Mouse (Mus musculus): ENCODE measurements around the gene Spag7.

Spag7 gene

DNA sequence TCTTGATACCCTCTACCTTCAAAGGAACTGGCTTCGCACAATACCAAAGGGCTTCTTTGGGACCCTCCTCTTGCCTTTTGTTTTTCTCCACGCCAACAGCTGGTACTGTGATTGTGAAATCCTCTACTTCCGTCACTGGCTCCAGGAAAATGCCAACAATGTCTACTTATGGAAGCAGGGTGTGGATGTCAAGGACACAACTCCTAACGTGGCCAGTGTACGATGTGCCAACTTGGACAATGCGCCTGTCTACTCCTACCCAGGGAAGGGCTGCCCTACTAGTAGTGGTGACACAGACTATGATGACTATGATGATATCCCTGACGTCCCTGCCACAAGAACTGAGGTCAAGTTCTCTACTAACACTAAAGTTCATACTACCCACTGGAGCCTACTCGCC is 29.2 kb downstream of the Spag7 start:
- DNase-seq (ENCODE audit: low spot score) = no peak

DNA sequence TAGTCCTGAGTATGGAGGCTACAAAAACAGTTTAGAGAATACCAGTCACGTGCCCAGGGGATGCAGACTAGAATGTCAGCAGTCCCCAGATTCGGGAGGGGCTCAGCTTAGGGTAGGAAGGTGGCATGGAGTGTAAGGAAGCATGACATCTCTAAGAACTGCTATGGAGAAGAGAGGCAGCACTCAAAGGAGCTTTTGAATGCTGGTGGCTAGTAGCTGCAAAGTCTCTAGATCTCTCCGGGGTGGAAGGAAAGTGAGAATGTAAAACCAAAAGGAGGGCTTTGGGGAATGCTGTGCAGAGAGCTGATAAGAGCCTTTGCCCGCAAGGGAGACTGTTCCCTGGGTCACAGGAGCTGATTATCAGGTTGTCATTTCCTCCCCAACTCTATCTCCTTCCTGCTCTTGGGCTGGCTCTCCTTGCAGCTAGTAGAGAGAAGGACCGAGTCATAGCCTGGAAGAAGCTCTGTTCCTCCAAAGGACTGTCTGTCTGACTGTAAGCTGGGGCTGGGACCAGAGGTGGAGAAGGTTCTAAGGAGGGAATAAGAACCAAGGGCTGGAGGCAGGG is 30.4 kb downstream of the Spag7 start, which contains the start of gene Gp1ba:
Gene Gp1ba (plus strand): TSS at position 409 of the 565 bp plus-strand sequence.
- no peak for DNase-seq (ENCODE audit: low spot score)

DNA sequence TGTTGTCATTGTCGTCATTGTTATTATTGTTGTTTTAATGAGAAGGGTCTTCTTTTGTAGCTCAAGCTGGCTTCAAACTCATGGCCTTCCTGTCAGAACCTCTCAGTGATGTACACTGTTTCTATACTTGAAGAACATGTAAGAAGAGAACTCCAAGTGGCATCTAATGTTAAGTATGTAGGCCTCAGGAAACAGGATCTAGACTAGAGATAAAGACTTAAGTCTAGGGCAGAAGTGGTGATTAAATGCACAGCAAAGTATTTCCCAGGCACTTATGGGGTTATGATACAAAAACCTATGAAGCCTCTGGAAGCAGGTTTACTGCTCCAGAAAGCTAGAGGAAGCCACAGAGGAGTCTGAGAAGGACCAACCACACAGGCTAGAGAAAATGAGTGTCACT is 30.9 kb downstream of the Spag7 start:
- DNase-seq (ENCODE audit: low spot score) = no peak

DNA sequence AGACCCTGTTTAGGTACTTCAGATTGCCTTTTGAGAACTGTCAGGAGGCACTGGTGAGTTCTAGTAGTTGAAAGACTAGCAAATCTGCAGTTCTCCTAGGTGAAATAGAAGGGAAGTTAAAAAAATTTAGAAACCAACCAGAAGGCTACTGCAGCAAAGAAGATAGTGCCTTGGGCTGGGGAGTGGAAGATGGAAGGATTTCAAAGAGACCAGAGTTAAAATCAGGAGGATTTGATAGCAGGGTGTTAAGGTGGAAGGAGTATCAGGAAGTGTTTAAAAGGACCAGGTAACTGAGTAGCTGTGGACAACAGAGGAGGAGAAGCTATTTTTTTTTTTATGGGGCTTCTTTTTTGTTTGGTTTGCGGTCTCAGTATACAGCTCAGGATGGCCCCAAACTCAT is 31.5 kb downstream of the Spag7 start:
- DNase-seq (ENCODE audit: low spot score) = no peak

DNA sequence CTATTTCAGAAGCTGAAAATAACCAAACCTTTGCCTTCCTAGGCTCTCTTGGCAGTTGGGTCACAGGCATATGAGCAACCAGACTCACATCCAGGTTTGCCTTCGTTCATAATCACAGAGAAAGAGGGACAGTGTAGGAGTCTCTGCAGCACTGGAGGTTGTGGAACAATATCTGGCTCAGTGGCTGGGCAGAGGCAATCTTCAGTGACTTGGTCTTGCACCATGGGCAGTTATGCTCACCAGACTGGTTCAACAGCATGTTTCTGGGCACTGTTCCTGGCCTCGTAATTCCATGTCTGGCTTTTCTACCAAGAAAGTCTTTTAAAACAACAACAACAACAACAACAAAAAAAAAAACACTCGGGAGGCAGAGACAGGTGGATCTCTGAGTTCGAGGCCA is 33.6 kb downstream of the Spag7 start:
- DNase-seq (ENCODE audit: low spot score) = no peak

DNA sequence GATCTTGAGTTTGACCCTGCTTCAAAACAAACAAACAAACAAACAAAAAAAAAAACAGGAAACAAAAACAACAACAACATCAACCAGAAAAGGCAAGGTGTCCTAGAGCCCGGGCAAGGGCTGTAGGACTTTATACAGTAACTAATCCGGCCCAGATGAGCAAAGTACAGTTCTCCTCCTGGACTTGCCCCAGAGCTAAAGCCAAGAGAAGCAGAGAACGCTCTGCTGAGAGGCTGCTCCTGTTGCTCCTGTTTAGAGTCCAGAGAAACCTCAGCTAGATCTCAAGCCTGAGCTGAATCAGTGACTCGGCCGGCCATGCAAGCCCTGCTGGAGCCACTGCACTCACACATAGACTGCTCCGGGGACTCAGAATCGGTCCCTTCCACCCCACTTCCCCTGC is 39.1 kb downstream of the Spag7 start:
- no peak for DNase-seq (ENCODE audit: low spot score)

DNA sequence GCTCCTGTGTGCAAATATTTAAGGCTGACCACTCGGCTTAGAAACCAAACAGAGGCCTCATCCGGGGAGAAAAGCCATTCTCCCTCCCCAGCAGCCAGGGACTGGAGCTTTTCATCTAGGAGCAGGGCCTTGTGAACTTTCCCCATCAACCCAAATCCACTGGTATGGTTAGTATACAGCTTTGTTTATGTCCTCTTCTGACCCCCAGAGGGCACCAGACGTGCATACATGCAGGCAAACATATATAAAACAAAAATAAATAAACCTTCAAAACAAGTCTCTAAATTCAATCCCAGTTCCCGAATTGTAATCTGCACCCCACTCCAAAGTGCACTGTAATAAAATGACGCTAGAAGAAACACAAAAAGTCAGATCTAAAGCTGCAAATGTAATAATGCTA is 39.7 kb downstream of the Spag7 start:
- no peak for DNase-seq (ENCODE audit: low spot score)

DNA sequence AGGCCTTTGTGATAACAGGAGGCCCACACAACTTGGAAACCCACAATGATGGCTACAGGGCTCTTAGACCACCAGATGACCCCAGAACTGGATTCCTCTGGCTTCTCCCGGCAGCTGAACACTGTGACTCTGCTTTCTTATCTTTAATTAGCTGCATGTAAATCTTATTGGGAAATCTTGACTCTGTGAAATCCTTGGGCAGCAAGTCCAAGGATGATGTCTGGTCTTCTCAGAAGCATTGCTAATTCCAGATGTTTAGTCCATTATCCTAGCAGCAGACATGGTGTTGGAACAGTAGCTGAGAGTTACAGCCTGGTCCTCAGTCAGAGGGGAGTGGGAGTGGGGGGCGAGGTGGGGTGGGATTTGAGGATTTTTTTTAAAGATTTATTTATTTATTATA is 40.8 kb downstream of the Spag7 start:
- DNase-seq (ENCODE audit: low spot score) = no peak

DNA sequence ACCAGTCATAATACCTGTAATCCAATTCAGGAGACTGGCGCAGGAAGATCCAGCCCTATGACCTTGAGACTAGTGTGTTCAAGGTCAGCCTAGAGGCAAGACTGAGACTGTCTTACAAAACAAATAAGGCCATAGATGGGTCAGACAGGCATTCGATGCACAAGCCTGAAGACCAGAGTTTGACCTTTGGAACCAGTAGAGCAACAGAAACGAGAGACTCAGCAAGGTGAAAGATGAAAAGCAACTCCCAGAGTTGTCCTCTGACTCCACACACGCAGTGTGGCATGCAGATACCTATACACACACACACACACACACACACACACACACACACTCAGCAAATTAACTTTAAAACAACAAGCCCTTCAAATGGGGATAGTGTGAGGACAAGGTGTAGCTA is 42.3 kb downstream of the Spag7 start:
- DNase-seq (ENCODE audit: low spot score) = no peak

DNA sequence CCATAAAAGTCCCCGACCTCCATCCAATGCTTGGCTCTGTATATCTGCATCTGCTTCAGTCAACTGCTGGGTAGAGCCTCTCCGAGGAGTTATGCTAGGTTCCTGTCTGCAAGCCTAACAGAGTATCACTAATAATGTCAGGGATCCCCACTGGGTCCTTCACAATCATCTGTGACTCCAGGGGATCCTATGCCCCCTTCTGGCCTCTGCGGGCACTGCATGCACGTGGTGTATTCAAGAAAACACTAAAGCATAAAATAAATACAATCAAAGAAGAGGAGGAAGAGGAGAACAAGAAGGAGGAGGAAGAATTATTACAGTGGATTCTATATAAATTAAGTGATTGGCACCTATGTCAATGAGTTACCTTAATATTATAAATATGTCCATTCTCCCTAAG is 43.7 kb downstream of the Spag7 start:
- DNase-seq (ENCODE audit: low spot score) = peak; percentile 70

DNA sequence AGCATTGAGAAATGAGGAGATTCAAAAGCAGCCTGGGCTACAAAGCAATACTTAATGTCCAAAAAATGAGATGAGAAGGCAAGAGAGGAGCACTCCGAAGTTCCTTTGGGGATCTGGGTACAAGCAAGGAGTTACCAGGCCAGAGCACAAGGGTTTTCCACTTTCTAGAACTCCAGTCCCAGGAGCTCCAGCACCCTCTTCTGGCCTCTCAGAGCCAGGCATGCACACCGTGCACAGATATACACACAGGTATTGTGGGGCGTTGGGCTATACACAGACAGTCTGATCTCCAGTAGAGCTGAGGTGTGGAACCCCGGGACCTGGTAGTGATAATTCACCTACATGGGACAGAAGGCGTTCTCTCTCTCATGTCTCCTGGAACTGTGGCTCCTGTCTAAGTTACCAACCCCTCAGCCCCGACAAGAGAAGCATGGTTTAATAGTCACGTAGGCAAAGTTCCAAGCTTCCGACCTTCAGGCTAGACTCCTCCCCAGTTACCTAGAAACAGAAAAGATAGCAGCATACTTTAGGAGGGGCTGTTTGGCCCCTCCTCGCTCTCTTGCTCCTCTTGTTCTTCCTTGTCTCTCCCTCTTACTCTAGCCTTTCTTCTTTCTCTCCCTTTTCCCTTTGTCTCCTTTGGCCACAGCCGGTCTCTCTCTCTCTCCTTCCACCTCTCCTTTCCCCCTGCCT is 46.0 kb downstream of the Spag7 start:
- no peak for DNase-seq (ENCODE audit: low spot score)

DNA sequence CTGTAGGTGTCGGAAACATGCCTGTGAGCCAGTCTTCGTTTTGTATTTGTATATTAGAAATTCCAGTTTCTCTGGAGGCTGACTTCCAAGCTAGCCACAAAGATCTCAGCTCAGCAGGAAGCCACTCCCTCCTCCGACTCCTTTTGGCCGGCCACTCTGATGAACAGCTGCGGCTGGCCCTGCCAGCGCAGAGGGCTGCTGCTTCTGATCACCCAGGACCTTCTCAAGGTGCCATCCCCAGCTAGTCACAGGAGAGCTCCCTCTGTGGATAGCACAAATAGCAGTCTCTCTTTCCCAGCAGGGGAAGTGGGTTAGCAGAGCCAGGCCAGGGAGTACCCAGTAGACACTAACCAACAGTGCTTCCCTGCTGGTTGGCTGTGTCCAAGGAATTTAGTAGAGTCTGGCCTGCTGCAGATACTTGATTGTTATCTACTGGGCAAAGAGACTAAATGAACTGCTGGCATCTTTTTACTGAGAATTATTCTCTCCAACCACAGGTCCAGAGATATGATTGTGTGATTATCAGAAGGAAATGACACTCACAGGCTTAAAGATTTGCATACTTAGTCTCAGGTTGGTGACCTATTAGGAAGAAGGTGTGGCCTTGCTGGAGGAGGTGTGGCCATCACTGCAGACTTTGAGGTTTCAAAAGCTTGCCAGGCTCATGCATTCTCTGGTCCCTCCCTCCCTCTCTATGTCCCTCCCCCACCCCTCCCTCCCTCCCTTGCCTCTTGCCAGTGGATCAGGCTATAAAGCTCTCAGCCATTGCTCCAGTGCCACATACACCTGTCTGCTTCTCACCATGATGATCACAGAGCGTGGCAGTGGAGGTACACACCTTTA is 47.0 kb downstream of the Spag7 start:
- no peak for DNase-seq (ENCODE audit: low spot score)

DNA sequence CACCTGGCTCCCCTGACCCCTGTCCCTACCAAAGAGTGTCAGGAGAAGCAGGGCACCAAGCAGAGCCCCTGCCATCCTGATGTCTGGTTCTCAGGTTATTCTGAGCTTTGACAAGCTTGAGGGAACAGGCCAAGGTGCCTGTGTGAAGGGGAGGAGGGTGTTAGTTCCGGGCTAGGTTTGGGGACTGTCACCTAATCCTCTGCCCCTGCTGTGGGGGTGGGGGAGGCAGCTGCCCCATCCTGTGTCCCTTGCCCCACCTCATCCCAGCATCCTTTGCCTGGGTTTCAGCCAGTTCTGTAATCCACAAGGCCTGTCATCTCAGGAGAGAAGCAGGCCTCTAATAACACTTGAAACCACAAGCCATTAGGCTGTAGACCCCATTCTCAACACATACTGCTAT is 50.1 kb downstream of the Spag7 start, which contains the start of gene Chrne:
Gene Chrne (minus strand): TSS at position 116 of the 400 bp plus-strand sequence.
- DNase-seq (ENCODE audit: low spot score) = no peak

DNA sequence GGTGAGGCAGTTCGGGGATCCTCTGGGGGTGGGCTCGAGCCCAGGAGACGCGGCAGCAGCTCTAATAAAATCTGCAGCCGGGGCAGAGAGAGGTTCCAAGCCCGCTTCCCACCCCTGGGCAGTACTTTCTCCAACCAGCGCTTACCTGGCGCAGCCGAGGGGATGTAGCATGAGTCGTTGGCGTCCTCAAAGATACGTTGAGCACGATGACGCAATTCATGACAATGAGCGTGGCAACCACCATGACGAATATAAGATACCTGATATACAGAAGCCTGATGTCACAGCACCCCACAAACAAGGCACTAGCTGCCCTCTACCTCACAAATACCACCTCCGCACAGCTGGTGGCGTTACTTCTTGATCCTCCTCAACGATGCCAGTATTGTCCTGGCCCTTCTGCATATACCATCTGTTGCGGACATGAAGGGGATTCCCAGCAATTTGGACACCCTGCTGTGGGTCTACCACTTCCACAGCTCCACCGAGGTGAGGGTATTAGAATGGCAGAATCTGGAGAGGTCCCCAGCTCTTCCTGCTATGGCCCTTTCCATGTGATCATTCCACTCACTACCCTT is 53.6 kb downstream of the Spag7 start, which contains the start of gene 4930544D05Rik:
Gene 4930544D05Rik (plus strand): TSS at position 333 of the 578 bp plus-strand sequence.
- peak; percentile 11 for DNase-seq (ENCODE audit: low spot score)

DNA sequence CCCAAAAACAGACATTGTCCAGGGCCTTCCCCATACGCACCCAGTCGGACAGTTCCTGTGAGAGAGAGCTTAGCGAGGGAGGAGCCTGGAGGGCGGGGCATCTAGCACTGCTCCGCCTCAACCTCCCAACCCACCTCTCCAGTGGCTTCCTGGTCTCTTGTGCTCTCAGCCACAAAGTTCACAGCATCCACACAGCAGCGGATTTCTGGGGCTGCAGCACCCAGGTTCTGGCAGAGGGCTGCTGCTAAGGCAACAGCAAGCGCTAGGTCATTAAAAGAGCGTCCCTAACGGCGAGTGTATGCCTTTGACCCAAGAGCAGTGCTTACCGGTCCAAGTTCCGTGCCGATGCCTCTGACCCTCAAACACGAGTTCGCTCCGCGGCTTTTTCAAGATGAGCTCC is 54.1 kb downstream of the Spag7 start:
- peak; percentile 82 for DNase-seq (ENCODE audit: low spot score)
